Mouse (Mus musculus): ENCODE measurements at regions not wholly inside any gene's neighbourhood (a gene's known extent, or its start where the extent isn't known, plus 50 kb on each side); places are given as distances from the start of the nearest gene placed in this dataset.

DNA sequence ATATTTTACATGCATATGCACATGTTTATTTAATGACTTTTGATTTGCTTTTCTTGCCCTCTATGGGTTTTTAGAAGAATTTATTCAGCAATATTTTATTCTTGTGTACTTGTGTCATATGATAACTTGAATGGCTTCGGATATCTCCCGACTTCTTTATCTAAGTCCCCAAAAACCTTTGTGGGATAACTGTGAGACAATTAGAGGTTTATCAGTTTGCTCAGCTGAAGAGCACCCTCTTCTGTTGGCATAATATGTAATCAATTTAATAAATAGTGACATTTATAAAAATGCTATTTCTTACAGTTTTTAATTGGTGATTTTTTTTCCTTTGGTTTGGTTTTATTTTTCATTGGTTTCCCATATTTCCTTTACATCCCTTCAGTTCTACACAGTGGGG, 194.2 kb upstream of the Tent5a start:
- no peak for DNase-seq

- DNase-seq, result no peak
These were observed 193.8 kb upstream of the Tent5a start for GRCm38 (mm10) chr9:85520941-85521340.

GRCm38 (mm10) chr9:85499006-85499405, 171.9 kb upstream of the Tent5a start:
- DNase-seq, result no peak

- DNase-seq, result no peak
These were observed 170.2 kb upstream of the Tent5a start for GRCm38 (mm10) chr9:85497348-85497747.

GRCm38 (mm10) chr9:85496506-85497239, 169.5 kb upstream of the Tent5a start:
- no peak for DNase-seq

GRCm38 (mm10) chr9:85495056-85495455, 167.9 kb upstream of the Tent5a start:
- DNase-seq, result no peak

DNA sequence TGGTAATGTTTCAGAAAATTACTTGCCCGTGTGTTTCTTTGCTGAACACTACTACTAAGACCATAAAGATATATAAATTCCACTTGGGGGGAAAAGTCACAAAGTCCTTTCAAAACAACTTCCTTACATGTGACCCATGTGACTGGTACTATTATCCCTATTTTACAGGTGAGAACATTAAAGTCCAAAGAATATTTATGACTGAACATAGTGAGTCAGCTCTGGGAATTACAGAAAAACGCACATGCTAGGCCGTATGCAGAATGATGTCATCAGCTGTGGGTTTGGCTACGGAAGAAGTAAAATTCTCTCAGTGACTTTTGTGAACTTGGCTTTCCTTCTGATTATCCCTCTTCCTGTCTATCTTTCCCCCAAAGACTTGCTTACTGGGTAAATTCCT, 166.6 kb upstream of the Tent5a start:
- DNase-seq, result no peak

DNA sequence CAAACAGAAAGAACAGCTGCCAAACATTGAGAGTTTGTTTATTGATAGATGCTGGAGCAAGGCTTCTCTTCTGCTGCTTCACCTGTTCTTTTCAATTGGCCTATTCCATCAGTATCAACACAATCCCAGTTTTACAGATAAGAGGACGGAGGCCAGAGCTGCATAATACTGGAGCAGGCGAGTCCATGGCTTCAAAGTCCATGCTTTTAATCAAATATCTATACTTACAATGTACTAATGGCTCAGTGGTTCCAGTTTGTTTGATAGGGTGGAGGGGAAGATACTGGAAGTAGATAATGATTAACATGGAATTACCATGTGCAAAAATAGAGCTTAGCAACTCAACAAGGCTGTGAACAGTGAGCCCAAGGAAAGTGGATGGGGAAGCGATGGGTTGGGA, 163.2 kb upstream of the Tent5a start:
- no peak for DNase-seq

DNA sequence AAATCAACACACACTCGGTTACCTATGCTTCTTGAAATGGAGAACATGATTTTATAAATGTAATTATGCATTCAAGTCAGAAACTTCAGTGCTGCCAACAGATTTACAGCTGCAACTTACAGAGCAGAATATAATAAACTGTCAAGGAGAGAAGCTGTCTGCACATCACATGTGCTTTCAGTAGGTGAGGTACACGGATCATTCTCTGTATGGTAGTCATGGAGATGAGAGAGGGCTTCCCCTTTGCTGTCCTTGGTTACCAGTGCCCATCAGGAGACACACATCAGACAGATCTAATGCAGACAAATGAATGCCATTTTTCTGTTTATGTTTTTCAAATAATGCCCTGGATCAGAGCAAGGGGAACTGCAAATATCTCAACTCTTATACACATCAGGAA, 160.8 kb upstream of the Tent5a start:
- no peak for DNase-seq

DNA sequence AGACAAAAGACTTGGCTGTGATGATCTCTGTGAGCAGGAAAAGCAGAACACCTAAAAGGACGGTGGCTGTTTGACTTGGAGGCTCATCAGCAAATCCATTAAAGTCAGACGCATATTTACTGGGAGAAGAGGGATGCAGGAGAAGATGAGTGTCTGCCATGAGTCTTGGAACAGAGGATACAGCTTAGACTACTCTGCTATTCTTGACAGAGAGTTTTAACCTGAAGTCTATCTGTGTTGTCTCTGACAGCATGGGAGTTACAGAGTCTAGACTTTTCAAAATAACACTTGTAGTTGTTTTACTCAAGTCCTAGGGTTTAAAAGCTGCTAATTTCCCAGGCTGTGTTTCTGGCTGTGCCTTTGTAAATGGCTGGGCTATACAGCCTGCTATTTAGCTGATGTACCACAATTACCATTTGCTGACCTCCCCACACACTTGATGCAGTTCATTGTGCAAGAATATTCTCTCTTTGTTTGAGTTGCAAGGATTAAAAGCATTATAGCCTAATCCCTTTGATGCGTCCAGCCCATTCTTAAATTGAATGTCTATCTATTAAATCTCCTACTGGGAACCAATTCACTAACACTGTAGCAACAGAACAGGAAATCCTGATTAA, 160.0 kb upstream of the Tent5a start:
- no peak for DNase-seq

DNA sequence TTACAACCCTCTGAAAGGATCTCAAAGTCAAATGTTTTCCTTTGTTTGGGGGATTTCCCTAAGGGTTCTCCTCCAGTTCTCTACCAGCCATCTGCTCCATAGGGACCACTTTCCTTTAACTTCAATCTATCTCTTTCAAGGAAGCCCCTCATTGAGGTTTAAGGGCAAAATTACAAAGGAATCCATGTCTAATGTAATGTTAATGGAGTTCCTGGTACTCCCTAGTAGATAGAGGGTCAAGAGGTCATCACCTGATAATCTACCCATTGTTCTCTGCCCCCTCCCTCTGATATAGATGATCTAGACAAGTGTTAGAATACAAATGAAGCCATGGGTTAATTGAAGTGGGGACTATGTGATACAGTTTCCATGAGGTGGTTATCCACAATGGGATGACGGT, 158.6 kb upstream of the Tent5a start:
- no peak for DNase-seq

- no peak for DNase-seq
These were observed 156.1 kb upstream of the Tent5a start for GRCm38 (mm10) chr9:85483248-85483647.

- no peak for DNase-seq
These were observed 153.4 kb upstream of the Tent5a start for GRCm38 (mm10) chr9:85480566-85480965.

GRCm38 (mm10) chr9:85475214-85475613, 148.1 kb upstream of the Tent5a start:
- no peak for DNase-seq

DNA sequence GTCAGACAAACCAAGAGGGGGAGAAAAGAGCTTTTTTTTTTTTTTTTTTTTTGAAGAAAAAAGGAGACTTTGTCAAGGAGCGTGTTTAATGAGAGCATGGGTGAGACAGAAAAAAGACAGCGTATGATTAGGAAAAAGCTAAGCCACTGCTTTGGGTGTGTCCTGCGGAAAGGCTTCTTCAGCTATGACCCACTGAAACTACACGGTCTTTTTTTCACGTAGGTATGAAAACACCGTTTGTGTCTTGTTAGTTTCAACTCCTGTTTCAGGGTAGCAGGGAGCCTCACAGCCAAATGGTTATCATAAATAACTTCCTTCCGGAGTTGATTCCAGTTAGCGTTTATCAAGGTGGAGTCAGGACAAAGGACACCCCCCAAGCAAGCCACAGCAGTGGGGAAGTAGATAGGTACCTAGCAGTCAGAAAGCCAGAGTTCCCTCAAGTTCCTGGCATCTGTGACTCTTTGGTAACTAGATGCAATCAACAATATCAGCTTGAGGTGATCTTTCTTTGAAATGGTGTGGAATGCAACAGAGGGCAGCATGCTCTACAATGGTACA, 143.2 kb upstream of the Tent5a start:
- DNase-seq, result no peak

DNA sequence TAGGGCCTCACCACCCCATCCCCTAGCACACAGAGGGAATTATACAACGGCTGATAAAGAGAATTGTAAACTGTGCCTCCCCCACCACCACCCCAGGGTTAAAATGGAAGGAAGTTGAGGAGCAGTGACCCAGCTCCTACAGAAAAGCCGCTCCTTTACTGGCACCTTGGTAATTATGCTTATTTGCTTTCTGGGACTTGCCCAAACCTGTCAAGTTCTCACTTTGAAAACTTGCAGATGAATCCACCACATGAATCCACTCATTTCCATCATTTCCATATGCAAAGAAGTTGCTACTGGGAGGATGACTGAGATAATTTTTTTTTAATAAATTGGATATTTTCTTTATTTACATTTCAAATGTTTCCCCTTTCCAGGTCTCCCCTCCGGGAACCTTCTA, 142.1 kb upstream of the Tent5a start:
- no peak for DNase-seq

DNA sequence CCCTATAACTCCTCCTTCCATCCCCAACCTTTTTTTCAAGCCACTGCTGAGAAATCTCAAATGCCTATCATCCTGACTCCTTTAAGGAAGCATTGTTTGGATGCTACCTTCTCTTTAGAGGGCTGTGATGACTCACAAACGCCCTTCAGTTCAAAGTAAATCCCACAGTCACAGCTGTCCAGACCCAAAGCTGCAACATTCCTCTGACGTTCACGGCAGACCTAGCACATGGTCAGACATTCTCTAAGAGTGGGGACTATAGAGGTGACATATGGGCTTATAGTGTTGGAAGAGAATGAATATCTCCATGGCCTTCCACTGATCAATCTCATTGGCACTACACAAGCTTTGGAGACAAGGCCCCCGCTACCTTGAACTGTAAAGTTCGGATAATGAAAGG, 139.5 kb upstream of the Tent5a start:
- no peak for DNase-seq

- DNase-seq, result no peak
These were observed 132.1 kb upstream of the Tent5a start for GRCm38 (mm10) chr9:85459062-85459805.

- no peak for DNase-seq
These were observed 131.2 kb upstream of the Tent5a start for GRCm38 (mm10) chr9:85458356-85458755.

- no peak for DNase-seq
These were observed 130.3 kb upstream of the Tent5a start for GRCm38 (mm10) chr9:85457400-85457799.

DNA sequence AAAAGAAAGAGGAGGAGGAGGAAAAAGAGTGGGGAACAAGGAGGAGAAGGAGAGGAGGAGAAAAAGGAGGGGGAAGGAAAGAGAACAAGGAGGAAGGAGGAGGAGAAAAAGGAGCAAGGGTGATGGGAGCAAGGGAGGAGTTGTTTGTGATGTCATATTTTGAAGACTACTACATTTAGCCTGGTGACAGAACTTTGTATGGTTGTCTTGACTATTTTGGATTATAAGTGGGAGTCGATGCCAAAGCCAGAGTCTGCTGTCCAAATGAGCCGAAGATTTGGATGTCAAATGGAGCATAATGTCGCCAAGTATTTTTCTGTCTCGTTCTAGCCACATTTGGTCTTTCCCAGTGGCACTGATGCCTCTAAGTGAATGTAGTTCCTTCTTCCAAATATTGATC, 128.2 kb upstream of the Tent5a start:
- DNase-seq, result no peak

DNA sequence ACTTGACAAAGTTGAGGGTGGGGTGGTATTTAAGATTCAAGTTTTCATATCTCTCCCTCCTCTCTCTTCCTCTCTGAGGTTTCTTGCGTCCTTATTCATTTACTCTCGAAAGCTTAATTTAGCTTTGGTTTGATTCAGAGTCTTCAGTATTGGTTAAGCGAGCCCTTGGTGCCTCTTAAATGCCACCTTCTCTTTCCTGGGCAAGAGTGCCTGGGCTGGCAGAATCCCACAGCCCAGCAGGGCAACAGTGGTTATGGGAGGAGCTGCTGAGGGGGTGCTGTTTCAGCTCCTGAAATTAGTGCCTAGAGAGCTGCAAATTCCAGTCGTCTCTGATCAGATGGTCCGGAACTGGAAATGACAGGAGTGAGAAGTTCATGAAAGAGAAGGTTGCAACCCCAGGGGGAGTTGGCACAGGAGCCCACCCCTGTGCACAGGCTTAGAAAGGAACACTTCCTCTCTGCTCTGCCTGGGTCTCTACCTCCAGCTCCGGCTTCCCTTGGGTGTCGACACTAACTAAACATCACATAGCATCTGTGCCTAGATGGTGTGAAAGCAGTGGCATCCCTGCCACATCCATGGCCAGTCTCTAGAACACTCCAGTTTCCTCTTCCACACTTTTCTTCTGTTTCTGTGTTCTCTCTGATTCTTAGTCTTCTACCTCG, 125.2 kb upstream of the Tent5a start:
- DNase-seq, result no peak

DNA sequence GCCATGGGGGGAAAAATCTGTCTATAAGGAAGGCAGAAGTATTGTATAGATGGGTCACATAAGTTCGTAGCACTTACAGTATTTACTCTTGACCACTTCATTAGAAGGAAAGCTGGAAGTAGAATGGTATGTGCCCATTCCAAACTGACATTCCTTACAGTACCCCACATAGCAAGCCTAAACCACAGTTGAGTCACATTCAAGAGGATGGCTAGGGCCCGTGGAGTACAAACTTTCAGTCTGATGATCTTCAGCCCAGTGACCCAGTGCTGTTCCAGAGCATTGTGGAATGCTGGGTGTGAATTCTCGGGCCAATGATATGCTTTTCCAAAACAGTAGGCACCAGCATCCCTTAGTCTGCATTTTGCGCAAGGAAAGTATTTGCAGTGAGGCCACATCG, 124.2 kb upstream of the Tent5a start:
- no peak for DNase-seq
